Mouse (Mus musculus) liver, embryonic 14.5 days (tissue): ENCODE data around the gene Dock1.

Experiments used
- CTCF ChIP-seq: IDR thresholded peaks from 2 replicates; pipeline ENCODE4 v1.5.1; 2016; ENCODE audit warnings: antibody characterized with exemption, low read depth, control low read depth
- EP300 ChIP-seq: IDR thresholded peaks from 2 replicates; pipeline ENCODE4 v1.6.1; 2016; ENCODE audit warnings: antibody characterized with exemption, low read depth

GRCm38 (mm10) chr7:134726530-134727258 is 56.2 kb downstream of the Dock1 start:
- no peak for TF ChIP-seq CTCF
- no peak for TF ChIP-seq EP300
